Mouse (Mus musculus) naive thymus-derived CD4-positive, alpha-beta T cell, adult 2 months (primary cell): ENCODE measurements around the gene 6330409D20Rik.
A peak's percentile ranks its signal among the peaks of the same experiment; 100 is the strongest.

Experiments used
- DNase-seq: peaks from one replicate; pipeline ENCODE4 v3.0.0-alpha.2; 2011; ENCODE audit warnings: low read depth

6330409D20Rik gene

DNA sequence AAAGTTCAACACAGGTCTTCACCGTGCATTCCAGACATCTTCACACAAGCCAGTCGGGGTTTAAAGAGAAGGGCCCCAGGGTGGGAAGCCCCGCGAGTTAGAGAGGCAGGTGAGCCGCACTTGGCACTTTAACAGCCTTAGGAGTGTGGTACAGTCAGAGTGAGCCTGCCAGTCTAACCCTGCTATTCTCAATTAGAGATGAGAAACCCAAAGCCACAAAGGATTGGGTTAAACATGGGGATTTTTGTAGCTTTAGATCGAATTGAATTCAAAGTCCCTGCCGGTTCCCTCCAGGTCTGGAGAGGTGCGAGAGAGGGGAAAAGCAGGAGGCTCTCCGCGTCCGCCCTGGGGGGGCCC, at the start of gene 6330409D20Rik:
Gene 6330409D20Rik (minus strand): TSS at position 101 of the 357 bp plus-strand sequence.
- no peak for DNase-seq

- no peak for DNase-seq
Observed at GRCm38 (mm10) chr2:32788581-32788980, 47.8 kb upstream of the 6330409D20Rik start.

DNA sequence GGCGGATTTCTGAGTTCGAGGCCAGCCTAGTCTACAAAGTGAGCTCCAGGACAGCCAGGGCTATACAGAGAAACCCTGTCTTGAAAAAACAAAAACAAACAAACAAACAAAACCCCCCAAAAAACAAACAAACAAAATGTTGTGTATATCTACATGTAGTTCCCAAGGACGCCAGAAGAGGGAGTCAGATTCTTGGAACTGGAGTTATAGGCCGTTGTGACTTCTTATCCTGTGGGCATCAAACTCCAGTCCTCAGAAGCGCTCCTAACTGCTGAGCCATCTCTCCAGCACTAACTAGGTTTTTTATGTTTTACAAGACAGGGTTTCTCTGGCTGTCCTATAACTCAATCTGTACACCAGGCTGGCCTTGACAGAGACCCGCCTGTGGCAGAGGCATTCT, 46.4 kb upstream of the 6330409D20Rik start:
- peak; percentile 58 for DNase-seq

DNA sequence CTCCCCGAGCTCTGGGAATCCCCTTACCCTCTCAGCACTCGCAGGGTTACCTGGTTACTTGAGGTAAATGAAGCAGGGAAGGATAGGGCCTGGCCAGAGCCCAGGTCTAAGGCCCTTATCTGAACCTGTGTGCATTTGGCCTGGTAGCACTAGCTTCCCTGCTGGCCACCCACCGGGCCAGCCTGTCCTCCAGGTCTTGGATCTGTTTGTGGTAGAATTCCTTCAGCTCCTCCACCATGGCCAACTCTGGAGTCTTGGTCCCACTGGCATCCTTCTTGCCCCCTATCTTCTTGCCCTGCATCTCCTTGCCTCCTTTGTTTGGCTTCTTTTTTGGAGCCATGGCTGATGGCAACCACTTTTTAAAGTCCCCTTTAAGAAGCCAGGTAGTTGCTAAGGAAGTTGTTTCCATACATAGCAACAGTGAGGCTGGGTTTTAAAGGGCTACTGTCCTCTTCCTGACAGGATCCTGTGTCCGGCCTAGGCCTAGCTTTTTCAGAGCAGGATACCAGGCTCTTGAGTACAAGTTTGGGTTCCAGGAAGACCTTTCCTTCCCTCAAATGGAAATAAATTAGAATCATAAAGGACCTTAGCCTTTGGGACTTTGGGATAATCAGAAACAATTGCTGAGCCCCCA, 43.3 kb upstream of the 6330409D20Rik start, which contains the start of gene Cfap157:
Gene Cfap157 (minus strand): TSS at position 381 of the 634 bp plus-strand sequence.
- DNase-seq, result no peak

- no peak for DNase-seq
Observed at GRCm38 (mm10) chr2:32781710-32782109, 40.9 kb upstream of the 6330409D20Rik start.

GRCm38 (mm10) chr2:32779714-32780113, 38.9 kb upstream of the 6330409D20Rik start:
- no peak for DNase-seq

DNA sequence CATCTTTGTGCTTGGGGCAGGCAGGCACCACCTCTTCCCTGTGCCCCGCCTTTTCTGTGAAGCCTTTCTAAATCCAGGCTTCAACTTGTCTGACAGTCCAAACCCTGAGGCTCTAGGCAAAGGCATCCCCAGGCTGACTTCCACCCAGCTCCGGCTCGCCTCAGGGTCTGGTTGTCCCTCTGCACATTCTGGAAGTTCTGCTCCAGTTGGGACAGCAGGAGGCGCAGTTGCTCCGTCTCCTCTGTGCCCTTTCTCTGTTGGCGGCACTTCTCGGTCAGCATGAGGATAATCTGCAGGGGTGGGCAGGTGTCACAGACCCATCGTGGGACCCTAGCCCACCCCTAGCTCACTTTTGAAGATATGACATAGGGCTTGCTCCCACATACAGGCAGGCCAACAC, 38.3 kb upstream of the 6330409D20Rik start:
- DNase-seq, result peak; percentile 56

DNA sequence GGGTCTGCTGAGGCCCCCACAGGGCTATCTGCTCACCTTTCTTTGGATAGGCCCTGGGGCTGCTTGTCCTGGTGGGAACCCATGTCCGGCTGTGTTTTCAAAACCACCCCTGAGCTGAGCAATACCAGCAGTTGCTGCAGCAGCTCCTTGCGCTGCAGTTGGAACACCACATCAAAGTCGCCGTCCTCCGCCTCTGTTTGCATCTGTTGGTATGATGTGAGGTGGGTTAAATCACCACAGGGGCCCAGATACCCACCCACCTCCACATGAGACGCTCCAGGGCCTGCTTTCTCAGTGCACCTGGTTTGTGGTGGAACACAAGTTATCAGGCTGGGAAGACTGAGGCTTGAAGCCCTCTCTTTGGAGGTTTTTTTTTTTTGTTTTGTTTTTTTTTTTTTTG, 37.3 kb upstream of the 6330409D20Rik start:
- peak; percentile 53 for DNase-seq

DNA sequence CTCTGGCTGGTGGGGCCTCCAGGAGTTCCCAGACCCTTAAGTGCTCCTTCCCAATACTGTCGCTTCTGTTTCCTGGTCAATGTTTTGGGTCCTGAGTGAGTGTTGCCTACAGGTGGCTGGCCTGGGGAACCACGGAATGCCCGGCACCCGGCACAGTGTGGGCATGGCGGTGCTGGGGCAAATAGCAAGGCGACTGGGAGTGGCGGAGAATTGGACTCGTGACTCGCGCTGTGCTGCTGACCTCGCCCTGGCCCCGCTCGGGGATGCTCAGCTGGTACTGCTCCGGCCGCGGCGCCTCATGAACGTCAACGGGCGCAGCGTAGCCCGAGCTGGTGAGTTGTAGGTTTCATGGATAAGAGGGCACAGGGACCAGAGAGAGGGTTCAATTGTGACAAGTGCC, 35.4 kb upstream of the 6330409D20Rik start:
- DNase-seq, result no peak

DNA sequence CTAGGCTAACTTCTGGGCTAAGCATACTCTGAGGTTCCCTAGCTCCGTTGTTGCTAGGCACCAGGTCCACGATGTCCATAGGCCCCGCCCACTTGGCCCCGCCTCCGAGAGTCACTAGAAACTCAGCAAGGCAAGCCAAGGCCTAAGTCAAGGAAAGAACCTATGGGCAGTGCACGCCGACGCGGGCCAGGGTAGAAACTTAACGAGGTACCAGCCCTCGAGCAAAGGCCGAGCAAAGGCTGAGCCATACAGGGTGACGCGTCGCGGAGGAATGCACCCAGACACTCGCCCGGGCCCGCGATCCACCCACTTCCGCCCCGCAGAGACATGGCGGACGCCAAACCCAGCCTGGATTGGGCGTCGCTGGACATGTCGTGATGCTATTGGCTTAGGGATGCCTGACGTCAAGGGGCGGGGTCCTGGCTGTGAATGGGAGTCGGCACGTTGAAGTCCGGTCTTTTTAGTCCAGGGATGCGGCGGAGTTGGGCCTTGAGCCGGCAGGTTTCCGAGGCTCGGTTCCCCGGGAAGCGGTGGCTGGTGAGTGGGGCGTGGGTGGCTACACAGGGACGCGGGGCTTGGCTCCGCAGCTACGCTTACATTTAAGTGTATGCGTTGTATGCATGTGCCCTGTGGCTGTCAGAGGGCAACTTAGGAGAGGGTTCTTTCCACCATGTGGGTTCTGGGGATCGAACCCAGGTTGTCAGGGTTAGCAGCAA, 34.7 kb upstream of the 6330409D20Rik start, which contains the start of the genes Ttc16 and Ptrh1:
Gene Ttc16 (minus strand): TSS at position 275 of the 716 bp plus-strand sequence.
Gene Ptrh1 (plus strand): TSS at position 428 of the 716 bp plus-strand sequence.
- peak; percentile 97 for DNase-seq

- no peak for DNase-seq
Observed at GRCm38 (mm10) chr2:32772626-32773279, 31.9 kb upstream of the 6330409D20Rik start.

GRCm38 (mm10) chr2:32771886-32772285, 31.1 kb upstream of the 6330409D20Rik start:
- DNase-seq, result no peak

- no peak for DNase-seq
Observed at GRCm38 (mm10) chr2:32769327-32770085, 28.7 kb upstream of the 6330409D20Rik start.

GRCm38 (mm10) chr2:32768661-32769285, 28.0 kb upstream of the 6330409D20Rik start:
- no peak for DNase-seq

- DNase-seq, result no peak
Observed at GRCm38 (mm10) chr2:32767241-32767640, 26.4 kb upstream of the 6330409D20Rik start.

DNA sequence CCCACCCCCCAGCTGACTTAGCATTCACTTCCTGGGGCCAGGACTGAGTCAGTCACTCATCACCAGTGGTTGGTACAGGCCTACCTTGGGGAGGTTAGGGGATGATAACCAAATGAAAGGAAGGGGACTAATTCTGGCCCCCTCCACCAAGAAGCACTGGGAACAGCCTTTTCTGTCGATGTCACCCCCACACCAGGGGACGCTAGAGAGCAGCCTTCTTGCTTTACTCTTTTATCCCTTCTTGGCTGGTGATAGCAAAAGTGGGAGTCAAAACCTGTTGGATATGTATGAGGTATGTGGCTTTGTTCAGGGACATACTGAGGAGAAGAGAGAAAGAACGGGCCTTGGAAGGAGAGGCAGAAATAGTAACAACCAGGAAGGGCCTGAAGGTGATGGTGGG, 22.5 kb upstream of the 6330409D20Rik start:
- DNase-seq, result no peak

GRCm38 (mm10) chr2:32761859-32762258, 21.0 kb upstream of the 6330409D20Rik start:
- DNase-seq, result no peak

DNA sequence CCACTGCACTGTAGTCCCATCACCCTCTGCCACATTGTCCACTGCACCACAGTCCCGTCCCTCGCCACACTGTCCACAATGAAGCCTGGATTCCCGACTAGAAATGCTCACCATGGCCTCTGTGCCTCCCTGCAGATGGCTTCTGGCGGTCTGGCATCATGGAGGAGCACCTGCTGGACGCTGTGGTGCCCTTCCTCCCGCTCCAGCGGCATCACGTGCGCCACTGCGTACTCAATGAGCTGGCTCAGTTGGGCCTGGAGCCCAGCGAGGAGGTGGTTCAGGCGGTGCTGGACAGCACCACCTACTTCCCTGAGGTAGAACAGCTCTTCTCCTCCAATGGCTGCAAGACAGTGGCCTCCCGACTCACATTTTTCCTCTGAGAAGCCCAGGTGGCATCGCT, 20.5 kb upstream of the 6330409D20Rik start:
- DNase-seq, result no peak

DNA sequence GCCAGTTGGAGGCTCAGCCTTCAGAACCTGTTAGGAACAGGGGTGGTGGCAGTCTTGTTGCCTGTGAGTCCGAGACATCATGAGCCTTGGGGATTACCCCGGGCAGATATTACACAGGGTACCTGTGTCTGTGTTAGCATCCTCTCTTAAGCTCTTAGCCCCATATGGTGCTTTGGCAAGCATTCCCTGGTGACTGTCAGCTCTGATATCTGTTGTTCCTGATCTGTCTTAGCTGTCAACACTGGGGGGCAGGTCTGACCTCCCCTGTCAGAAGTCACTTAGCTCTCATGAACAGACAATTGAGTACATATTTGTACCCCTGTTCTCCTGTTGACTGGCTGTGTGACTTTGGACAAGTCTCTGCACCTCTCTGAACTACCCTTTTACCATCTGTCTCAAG, 18.2 kb upstream of the 6330409D20Rik start:
- DNase-seq, result no peak

DNA sequence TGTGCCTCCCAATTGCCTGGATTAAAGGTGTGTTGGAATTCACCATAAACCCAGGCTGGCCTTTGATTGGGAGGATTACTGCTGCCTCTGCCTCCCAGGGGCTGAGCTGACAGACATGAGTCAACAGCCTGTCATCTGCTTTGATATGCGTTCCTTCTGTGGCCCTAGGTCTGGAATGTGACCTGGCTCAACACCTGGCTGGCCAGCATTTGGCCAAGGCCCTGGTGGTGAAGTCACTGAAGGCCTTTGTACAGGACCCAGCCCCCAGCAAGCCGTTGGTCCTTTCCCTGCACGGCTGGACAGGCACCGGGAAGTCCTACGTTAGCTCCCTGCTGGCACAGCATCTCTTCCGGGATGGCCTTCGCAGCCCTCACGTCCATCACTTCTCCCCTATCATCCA, 17.7 kb upstream of the 6330409D20Rik start:
- DNase-seq, result no peak

DNA sequence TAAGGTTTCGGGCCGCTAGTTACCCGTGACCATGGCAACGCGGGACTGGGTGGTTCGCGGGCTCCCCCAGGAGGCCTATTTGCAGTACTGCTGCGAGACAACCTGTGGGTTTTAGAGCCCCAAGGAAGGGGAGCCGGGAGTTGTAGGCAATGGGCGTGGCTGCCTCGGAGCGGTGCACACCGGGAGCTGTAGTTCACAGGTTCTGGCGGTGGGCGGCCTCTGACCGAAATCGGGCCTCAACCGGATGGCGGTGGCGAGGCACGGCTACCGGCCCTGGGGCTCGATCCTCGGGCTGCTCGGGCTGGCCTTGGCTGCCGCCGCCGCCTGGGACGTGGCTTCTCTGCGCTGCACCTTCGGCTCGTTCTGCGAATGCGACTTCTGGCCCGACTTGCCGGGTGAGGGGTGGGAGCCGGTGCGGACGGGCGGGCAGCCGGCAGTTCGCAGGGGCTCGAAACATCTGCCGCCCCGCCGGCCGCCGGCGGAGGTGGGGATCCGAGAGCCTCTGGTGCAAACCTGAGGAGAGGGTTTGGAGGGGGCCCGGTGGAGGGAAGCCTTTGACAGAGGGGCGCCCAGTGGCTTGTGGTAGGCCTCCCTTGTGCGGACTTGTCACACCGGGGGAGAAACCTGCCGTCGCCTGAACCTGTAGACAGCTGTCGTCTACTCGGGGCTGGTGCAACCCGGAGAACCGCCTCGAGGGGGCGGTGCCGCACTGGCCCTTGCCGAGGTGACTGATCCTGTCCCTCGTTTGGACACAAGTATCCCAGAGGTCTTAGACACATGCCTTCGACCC, 16.4 kb upstream of the 6330409D20Rik start, which contains the start of gene Tor2a:
Gene Tor2a (plus strand): TSS at position 179 of the 790 bp plus-strand sequence.
- peak; percentile 98 for DNase-seq
